Mouse (Mus musculus) olfactory bulb, adult 2 months (tissue): ENCODE data around the gene Slc35g2.

Source experiments
- CTCF ChIP-seq: fragments of 200-500 bp; IDR thresholded peaks from 2 replicates; pipeline ENCODE4 v1.5.1; 2012; ENCODE audit warnings: low read depth, mild to moderate bottlenecking, low read length, moderate library complexity; ENCODE audit not compliant: insufficient read depth
- POLR2A ChIP-seq: fragments of 200-500 bp; IDR thresholded peaks from 2 replicates; pipeline ENCODE4 v1.6.1; 2012; ENCODE audit warnings: mild to moderate bottlenecking, low read depth, low read length, moderate library complexity; ENCODE audit not compliant: insufficient read depth

DNA sequence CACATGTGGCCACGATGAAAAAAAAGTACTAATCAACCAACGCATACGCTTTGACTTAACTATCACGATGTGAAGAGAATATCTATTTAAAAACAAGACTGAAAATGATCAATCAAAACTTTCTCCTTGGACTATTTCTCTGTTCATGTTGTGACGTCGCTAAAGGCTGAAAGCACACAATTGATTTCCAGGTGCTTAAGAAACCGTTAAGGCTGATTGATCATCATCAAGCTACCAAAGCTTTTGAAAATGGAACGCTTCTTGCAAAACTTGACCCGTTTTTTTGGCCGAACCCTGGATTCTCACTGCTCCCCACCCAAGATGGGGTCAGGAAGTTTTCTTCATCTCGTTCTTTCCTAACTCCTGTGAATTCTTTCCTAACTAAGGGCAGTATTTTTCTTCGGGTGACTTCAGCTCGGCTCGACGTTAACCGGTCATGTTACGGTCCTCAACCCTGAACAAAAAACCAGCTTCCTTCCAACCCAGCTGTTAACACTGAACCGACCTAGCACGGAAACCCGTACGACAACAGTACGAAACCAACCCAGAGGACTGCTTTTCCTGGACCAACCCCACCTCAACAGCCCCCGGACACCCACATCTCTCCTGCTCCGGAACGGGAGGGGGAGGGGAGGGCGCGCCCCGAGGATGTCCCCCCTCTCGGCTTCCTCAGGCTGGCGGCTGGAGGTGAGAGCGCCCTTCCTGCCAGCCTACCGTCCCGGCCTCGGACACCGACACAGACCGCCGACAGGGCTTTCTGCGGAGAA lies 25.8 kb downstream of the Slc35g2 start:
- TF ChIP-seq CTCF (no peak), POLR2A (no peak)
